Mouse (Mus musculus) ovary, adult 10 weeks (tissue): ENCODE data around the gene Mnx1. TPM values are rescaled to one million over a fixed set of nuclear protein-coding genes. Genes with fewer than 3 reads are reported as not detected.

ENCODE experiments used
- polyA plus RNA-seq: library from polyadenylated mRNA; stranded (reverse); fragments of 350-450 nt; fragmentation: Illumina TruSeq; extraction: RNeasy Lipid Tissue Mini Kit (QIAGEN cat#74804); gene quantifications from one replicate; pipeline ENCODE4 v1.2.3, GENCODE M21; 2014

The Mnx1 gene
- not detected for polyA plus RNA-seq

DNA sequence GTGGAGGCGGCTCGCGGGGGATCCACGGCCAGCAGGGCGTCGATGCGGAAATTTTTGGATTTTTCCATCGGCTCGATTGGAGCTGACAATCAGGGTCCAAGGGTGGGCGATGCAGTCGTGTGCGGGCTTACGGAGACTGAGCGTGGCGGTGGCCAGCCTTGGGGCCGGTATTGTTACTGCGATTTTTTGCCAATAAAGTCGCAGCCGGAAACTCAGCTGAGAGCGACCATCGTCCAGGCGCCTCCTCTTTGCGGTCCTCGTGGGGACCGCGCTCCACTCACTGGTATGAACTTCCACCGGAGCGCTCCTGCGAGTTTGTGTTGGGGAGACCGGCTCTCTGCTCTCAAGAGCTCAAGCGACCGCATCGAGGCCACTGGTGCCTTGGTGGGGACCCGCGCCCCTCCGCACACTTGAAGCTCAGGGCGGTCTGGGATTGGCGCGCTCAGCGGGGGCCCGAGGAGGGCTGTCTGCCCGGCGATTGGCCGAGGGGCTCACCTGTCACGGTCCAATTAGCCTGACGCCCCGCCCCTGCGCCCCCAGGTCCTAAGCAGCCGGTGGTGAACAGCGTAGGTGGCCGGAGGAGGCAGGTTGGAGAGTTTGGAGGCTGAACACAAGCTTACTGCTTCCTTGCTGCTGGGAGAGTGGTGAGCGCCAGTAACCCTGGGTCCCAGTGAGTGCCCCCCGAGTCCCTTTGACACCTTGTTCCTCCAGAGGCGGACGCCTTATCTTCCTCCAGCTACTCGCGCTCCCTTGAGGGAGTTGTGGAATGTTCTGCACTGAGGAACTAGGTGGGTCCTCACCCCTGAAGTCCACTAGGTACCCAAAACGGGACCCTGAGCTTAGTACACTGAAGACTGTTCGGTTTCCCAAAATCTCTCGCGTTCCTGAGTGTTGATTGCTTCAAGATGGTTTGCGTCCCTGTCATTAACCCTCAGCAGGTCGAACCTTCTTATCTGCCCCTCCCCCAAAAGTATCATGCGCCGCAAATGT is at the start of gene Mnx1:
Mnx1 (minus strand) TSS at position 263 of the 990 bp plus-strand sequence.

DNA sequence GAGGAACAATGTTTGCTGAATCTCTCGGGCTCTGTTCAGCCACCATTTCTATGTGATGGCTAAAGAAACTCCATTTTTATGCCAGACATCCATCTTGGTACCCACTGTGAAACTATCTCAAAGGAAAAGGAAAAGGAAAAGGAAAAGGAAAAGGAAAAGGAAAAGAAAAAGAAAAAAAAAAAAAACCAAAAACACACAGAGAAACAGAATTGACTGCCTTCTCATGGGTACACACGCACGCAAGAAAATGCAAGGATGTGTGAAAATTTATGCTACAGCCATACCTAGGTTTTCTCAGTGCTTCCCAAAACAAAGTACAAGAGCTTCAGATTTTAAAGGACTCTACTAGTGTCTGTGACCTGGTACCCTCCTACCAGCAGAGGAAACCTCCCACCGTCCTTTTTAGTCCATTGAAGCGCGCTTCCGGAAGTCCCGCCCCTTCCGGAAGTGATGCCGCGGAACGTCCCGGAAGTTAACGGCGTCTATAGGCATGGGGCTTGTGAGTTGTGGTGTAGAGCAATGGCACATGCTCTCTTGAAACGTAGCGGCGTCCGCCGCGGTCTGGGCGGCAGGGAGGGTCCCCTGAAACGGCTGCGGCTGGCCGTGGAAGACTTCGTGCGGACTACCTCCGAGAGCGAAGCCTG is 43.9 kb downstream of the Mnx1 start, which contains the start of gene Nom1:
Nom1 (plus strand) TSS at position 437 of the 644 bp plus-strand sequence.

Other genes starting within 250 kb of the Mnx1 start
- 19.7 TPM for gene Lmbr1, start 100.1 kb downstream of the Mnx1 start, polyA plus RNA-seq
- 17.3 TPM for gene Nom1, start 43.8 kb downstream of the Mnx1 start, polyA plus RNA-seq
- 57.9 TPM for gene Ube3c, start 90.8 kb upstream of the Mnx1 start, polyA plus RNA-seq